Mouse (Mus musculus) ES-Bruce4 (cell line): ENCODE data around the gene Ank3. TPM values are rescaled to one million over a fixed set of nuclear protein-coding genes. Genes with fewer than 3 reads are reported as not detected.

Source experiments
- H3K27ac ChIP-seq: 2 replicates; pipeline ENCODE4 v1.5.1; 2012; ENCODE audit warnings: low read length, inconsistent platforms; ENCODE audit not compliant: insufficient read depth
- H3K27me3 ChIP-seq: 2 replicates; pipeline ENCODE4 v1.6.1; 2012; ENCODE audit warnings: mild to moderate bottlenecking, low read length, inconsistent platforms; ENCODE audit not compliant: control insufficient read depth, poor library complexity, insufficient read depth, severe bottlenecking
- H3K36me3 ChIP-seq: 2 replicates; pipeline ENCODE4 v1.6.1; 2012; ENCODE audit warnings: inconsistent platforms, mild to moderate bottlenecking, low read length, moderate library complexity; ENCODE audit not compliant: control insufficient read depth, poor library complexity, insufficient read depth, severe bottlenecking
- H3K4me1 ChIP-seq: one replicate; pipeline ENCODE4 v1.8.1; 2011; ENCODE audit warnings: low read length; ENCODE audit not compliant: control insufficient read depth, insufficient read depth
- H3K4me3 ChIP-seq: 2 replicates; pipeline ENCODE4 v1.5.1; 2011; ENCODE audit warnings: low read depth, mild to moderate bottlenecking, low read length
- H3K9ac ChIP-seq: 2 replicates; pipeline ENCODE4 v1.6.1; 2012; ENCODE audit warnings: low read depth, mild to moderate bottlenecking, inconsistent platforms; ENCODE audit not compliant: poor library complexity, severe bottlenecking
- H3K9me3 ChIP-seq: replicated peaks from 2 replicates; pipeline ENCODE4 v1.6.1; 2012; ENCODE audit warnings: mild to moderate bottlenecking, low read length, inconsistent platforms; ENCODE audit not compliant: control insufficient read depth, poor library complexity, insufficient read depth, severe bottlenecking
- CTCF ChIP-seq: IDR thresholded peaks from one replicate; pipeline ENCODE4 v1.8.1; 2011; ENCODE audit warnings: low read depth, low read length
- EP300 ChIP-seq: IDR thresholded peaks from 2 replicates; pipeline ENCODE4 v1.6.1; 2011; ENCODE audit warnings: low read depth, low read length; ENCODE audit not compliant: insufficient read depth
- POLR2A ChIP-seq: IDR thresholded peaks from one replicate; pipeline ENCODE4 v1.8.1; 2011; ENCODE audit warnings: low read length; ENCODE audit not compliant: insufficient read depth
- polyA plus RNA-seq: library from polyadenylated mRNA; stranded (reverse); fragments of >200 nt; gene quantifications from 2 replicates; pipeline ENCODE4 v1.2.4, GENCODE M21; 2011; ENCODE audit warnings: low read depth; ENCODE audit not compliant: missing spikeins, insufficient read depth, insufficient read length

Ank3 gene
- polyA plus RNA-seq, 1 experiment = 61.0 TPM

- H3K4me1 ChIP-seq = no peaks in the 10 kb centered on the region
- no peaks in the 10 kb centered on the region for H3K27me3 ChIP-seq
- H3K36me3 ChIP-seq = no peaks in the 10 kb centered on the region
- H3K4me3 ChIP-seq = no peak overlapping the region
- no peaks in the 10 kb centered on the region for H3K9me3 ChIP-seq
- no peak overlapping the region for H3K9ac ChIP-seq
- TF ChIP-seq CTCF = no peak
- TF ChIP-seq EP300 = no peak
- TF ChIP-seq POLR2A = no peak
- H3K27ac ChIP-seq = no peak overlapping the region
Measured at GRCm38 (mm10) chr10:69635910-69636656, 237.5 kb downstream of the Ank3 start.

GRCm38 (mm10) chr10:69639138-69639537 lies 240.6 kb downstream of the Ank3 start:
- no peak overlapping the region for H3K27ac ChIP-seq
- no peaks in the 10 kb centered on the region for H3K27me3 ChIP-seq
- H3K9ac ChIP-seq = no peak overlapping the region
- no peaks in the 10 kb centered on the region for H3K9me3 ChIP-seq
- no peak overlapping the region for H3K4me3 ChIP-seq
- H3K36me3 ChIP-seq = no peaks in the 10 kb centered on the region
- no peaks in the 10 kb centered on the region for H3K4me1 ChIP-seq
- TF ChIP-seq EP300 (no peak), CTCF (peak; percentile 31)

GRCm38 (mm10) chr10:69640617-69641016 lies 242.0 kb downstream of the Ank3 start:
- TF ChIP-seq POLR2A (no peak), CTCF (peak; percentile 42)

GRCm38 (mm10) chr10:69643481-69643880 lies 244.9 kb downstream of the Ank3 start:
- Histone ChIP-seq H3K4me1 (no peaks in the 10 kb centered on the region), H3K36me3 (no peaks in the 10 kb centered on the region), H3K27me3 (no peaks in the 10 kb centered on the region), H3K9ac (no peak overlapping the region), H3K4me3 (no peak overlapping the region), H3K27ac (no peak overlapping the region), H3K9me3 (no peaks in the 10 kb centered on the region)
- no peak for TF ChIP-seq POLR2A
- no peak for TF ChIP-seq CTCF
- TF ChIP-seq EP300 = no peak

More at GRCm38 (mm10) chr10:69640617-69641016, 242.0 kb downstream of the Ank3 start:
- Histone ChIP-seq H3K4me3 (no peak overlapping the region), H3K9me3 (no peaks in the 10 kb centered on the region), H3K4me1 (no peaks in the 10 kb centered on the region), H3K9ac (no peak overlapping the region), H3K27me3 (no peaks in the 10 kb centered on the region), H3K27ac (no peak overlapping the region), H3K36me3 (no peaks in the 10 kb centered on the region)

GRCm38 (mm10) chr10:69643986-69644385 lies 245.4 kb downstream of the Ank3 start:
- no peaks in the 10 kb centered on the region for H3K27me3 ChIP-seq
- no peaks in the 10 kb centered on the region for H3K9me3 ChIP-seq
- no peak for TF ChIP-seq EP300
- no peak for TF ChIP-seq POLR2A
- no peak for TF ChIP-seq CTCF
- H3K9ac ChIP-seq = no peak overlapping the region
- H3K4me1 ChIP-seq = no peaks in the 10 kb centered on the region
- no peak overlapping the region for H3K27ac ChIP-seq
- H3K36me3 ChIP-seq = no peaks in the 10 kb centered on the region
- no peak overlapping the region for H3K4me3 ChIP-seq

- Histone ChIP-seq H3K4me1 (no peaks in the 10 kb centered on the region), H3K27me3 (no peaks in the 10 kb centered on the region), H3K4me3 (no peak overlapping the region), H3K36me3 (no peaks in the 10 kb centered on the region), H3K27ac (no peak overlapping the region), H3K9ac (no peak overlapping the region), H3K9me3 (no peaks in the 10 kb centered on the region)
- TF ChIP-seq EP300 (no peak), CTCF (no peak)
Measured at GRCm38 (mm10) chr10:69645311-69645802, 246.8 kb downstream of the Ank3 start.
